Mouse (Mus musculus): ENCODE measurements at regions not wholly inside any gene's neighbourhood (a gene's known extent, or its start where the extent isn't known, plus 50 kb on each side); places are given as distances from the start of the nearest gene placed in this dataset.

GRCm38 (mm10) chr9:30824056-30824625, 98.1 kb downstream of the Adamts15 start:
- H3K4me2 ChIP-seq (replicated peaks; ENCODE audit: low read depth, low read length): no peak overlapping the region
- no peak overlapping the region for H3K27ac ChIP-seq (ENCODE audit: low read length)
- H3K27me3 ChIP-seq (ENCODE audit: control insufficient read depth, insufficient read depth, low read length): no peaks in the 10 kb centered on the region
- no peaks in the 10 kb centered on the region for H3K9me3 ChIP-seq (ENCODE audit: control insufficient read depth, low read depth, low read length)
- H3K4me3 ChIP-seq (ENCODE audit: low read depth, low read length): no peak overlapping the region
- no peak for ATAC-seq (ENCODE audit: insufficient number of reproducible peaks, insufficient read depth, low FRiP score, low read depth)
- no peak overlapping the region for H3K9ac ChIP-seq (replicated peaks; ENCODE audit: low read depth, low read length)
- H3K4me1 ChIP-seq (ENCODE audit: control insufficient read depth, insufficient read depth, low read length): no peaks in the 10 kb centered on the region
- no peaks in the 10 kb centered on the region for H3K36me3 ChIP-seq (ENCODE audit: control insufficient read depth, insufficient read depth, low read length)
- WGBS: 41% methylated on average over 4 of the region's 4 CpGs

- H3K27ac ChIP-seq (ENCODE audit: low read length): no peak overlapping the region
- no peak overlapping the region for H3K9ac ChIP-seq (replicated peaks; ENCODE audit: low read depth, low read length)
- no peaks in the 10 kb centered on the region for H3K27me3 ChIP-seq (ENCODE audit: control insufficient read depth, insufficient read depth, low read length)
- H3K9me3 ChIP-seq (ENCODE audit: control insufficient read depth, low read depth, low read length): no peaks in the 10 kb centered on the region
- H3K4me1 ChIP-seq (ENCODE audit: control insufficient read depth, insufficient read depth, low read length): no peaks in the 10 kb centered on the region
- no peaks in the 10 kb centered on the region for H3K36me3 ChIP-seq (ENCODE audit: control insufficient read depth, insufficient read depth, low read length)
- 73% methylated on average over 2 of the region's 2 CpGs for WGBS
- no peak overlapping the region for H3K4me3 ChIP-seq (ENCODE audit: low read depth, low read length)
- no peak for ATAC-seq (ENCODE audit: insufficient number of reproducible peaks, insufficient read depth, low FRiP score, low read depth)
- no peak overlapping the region for H3K4me2 ChIP-seq (replicated peaks; ENCODE audit: low read depth, low read length)
Measured at GRCm38 (mm10) chr9:30820806-30821375, 101.4 kb downstream of the Adamts15 start.

GRCm38 (mm10) chr9:30813246-30813645, 109.0 kb downstream of the Adamts15 start:
- Histone ChIP-seq H3K27me3 (ENCODE audit: control insufficient read depth, insufficient read depth, low read length) (no peaks in the 10 kb centered on the region), H3K9ac (replicated peaks; ENCODE audit: low read depth, low read length) (no peak overlapping the region), H3K4me1 (ENCODE audit: control insufficient read depth, insufficient read depth, low read length) (peaks cover 7% of the 10 kb centered on the region), H3K9me3 (ENCODE audit: control insufficient read depth, low read depth, low read length) (no peaks in the 10 kb centered on the region), H3K4me3 (ENCODE audit: low read depth, low read length) (no peak overlapping the region), H3K36me3 (ENCODE audit: control insufficient read depth, insufficient read depth, low read length) (no peaks in the 10 kb centered on the region), H3K4me2 (replicated peaks; ENCODE audit: low read depth, low read length) (no peak overlapping the region), H3K27ac (ENCODE audit: low read length) (no peak overlapping the region)
- ATAC-seq (ENCODE audit: insufficient number of reproducible peaks, insufficient read depth, low FRiP score, low read depth): no peak
- 76% methylated on average over 4 of the region's 4 CpGs for WGBS

- WGBS: 3% methylated on average over 1 of the region's 1 CpGs
- H3K4me2 ChIP-seq (replicated peaks; ENCODE audit: low read depth, low read length): no peak overlapping the region
- no peaks in the 10 kb centered on the region for H3K27me3 ChIP-seq (ENCODE audit: control insufficient read depth, insufficient read depth, low read length)
- H3K9ac ChIP-seq (replicated peaks; ENCODE audit: low read depth, low read length): no peak overlapping the region
- H3K36me3 ChIP-seq (ENCODE audit: control insufficient read depth, insufficient read depth, low read length): no peaks in the 10 kb centered on the region
- H3K9me3 ChIP-seq (ENCODE audit: control insufficient read depth, low read depth, low read length): no peaks in the 10 kb centered on the region
- H3K4me3 ChIP-seq (ENCODE audit: low read depth, low read length): no peak overlapping the region
- peaks cover 7% of the 10 kb centered on the region for H3K4me1 ChIP-seq (ENCODE audit: control insufficient read depth, insufficient read depth, low read length)
- no peak for ATAC-seq (ENCODE audit: insufficient number of reproducible peaks, insufficient read depth, low FRiP score, low read depth)
- H3K27ac ChIP-seq (ENCODE audit: low read length): no peak overlapping the region
Measured at GRCm38 (mm10) chr9:30810843-30811242, 111.4 kb downstream of the Adamts15 start.

- Histone ChIP-seq H3K27ac (ENCODE audit: low read length) (no peak overlapping the region), H3K4me2 (replicated peaks; ENCODE audit: low read depth, low read length) (no peak overlapping the region), H3K4me3 (ENCODE audit: low read depth, low read length) (no peak overlapping the region), H3K4me1 (ENCODE audit: control insufficient read depth, insufficient read depth, low read length) (peaks cover 7% of the 10 kb centered on the region), H3K27me3 (ENCODE audit: control insufficient read depth, insufficient read depth, low read length) (no peaks in the 10 kb centered on the region), H3K36me3 (ENCODE audit: control insufficient read depth, insufficient read depth, low read length) (no peaks in the 10 kb centered on the region), H3K9me3 (ENCODE audit: control insufficient read depth, low read depth, low read length) (no peaks in the 10 kb centered on the region), H3K9ac (replicated peaks; ENCODE audit: low read depth, low read length) (no peak overlapping the region)
- 68% methylated on average over 4 of the region's 4 CpGs for WGBS
- ATAC-seq (ENCODE audit: insufficient number of reproducible peaks, insufficient read depth, low FRiP score, low read depth): no peak
Measured at GRCm38 (mm10) chr9:30810290-30810689, 112.0 kb downstream of the Adamts15 start.

GRCm38 (mm10) chr9:30808863-30809491, 113.3 kb downstream of the Adamts15 start:
- Histone ChIP-seq H3K27ac (ENCODE audit: low read length) (no peak overlapping the region; the same call in 1 of the 2 replicates), H3K36me3 (ENCODE audit: control insufficient read depth, insufficient read depth, low read length) (no peaks in the 10 kb centered on the region), H3K4me3 (ENCODE audit: low read depth, low read length) (no peak overlapping the region), H3K27me3 (ENCODE audit: control insufficient read depth, insufficient read depth, low read length) (no peaks in the 10 kb centered on the region), H3K4me1 (ENCODE audit: control insufficient read depth, insufficient read depth, low read length) (peaks cover 7% of the 10 kb centered on the region), H3K4me2 (replicated peaks; ENCODE audit: low read depth, low read length) (no peak overlapping the region), H3K9ac (replicated peaks; ENCODE audit: low read depth, low read length) (no peak overlapping the region), H3K9me3 (ENCODE audit: control insufficient read depth, low read depth, low read length) (no peaks in the 10 kb centered on the region)
- WGBS: 14% methylated on average over 11 of the region's 11 CpGs
- peak; percentile 28; the same call in 1 of the 2 replicates for ATAC-seq (ENCODE audit: insufficient number of reproducible peaks, insufficient read depth, low FRiP score, low read depth)

- ATAC-seq (ENCODE audit: insufficient number of reproducible peaks, insufficient read depth, low FRiP score, low read depth): no peak
- no peaks in the 10 kb centered on the region for H3K36me3 ChIP-seq (ENCODE audit: control insufficient read depth, insufficient read depth, low read length)
- no peaks in the 10 kb centered on the region for H3K27me3 ChIP-seq (ENCODE audit: control insufficient read depth, insufficient read depth, low read length)
- H3K4me2 ChIP-seq (replicated peaks; ENCODE audit: low read depth, low read length): no peak overlapping the region
- H3K4me3 ChIP-seq (ENCODE audit: low read depth, low read length): no peak overlapping the region
- peaks cover 2% of the 10 kb centered on the region; the same call in 1 of the 2 replicates for H3K4me1 ChIP-seq (ENCODE audit: control insufficient read depth, insufficient read depth, low read length)
- 66% methylated on average over 10 of the region's 10 CpGs for WGBS
- H3K9me3 ChIP-seq (ENCODE audit: control insufficient read depth, low read depth, low read length): no peaks in the 10 kb centered on the region
- H3K27ac ChIP-seq (ENCODE audit: low read length): no peak overlapping the region
- no peak overlapping the region for H3K9ac ChIP-seq (replicated peaks; ENCODE audit: low read depth, low read length)
Measured at GRCm38 (mm10) chr9:30803755-30804532, 118.3 kb downstream of the Adamts15 start.

GRCm38 (mm10) chr9:30802826-30803225, 119.4 kb downstream of the Adamts15 start:
- WGBS: 81% methylated on average over 3 of the region's 3 CpGs
- Histone ChIP-seq H3K27ac (ENCODE audit: low read length) (no peak overlapping the region), H3K4me3 (ENCODE audit: low read depth, low read length) (no peak overlapping the region), H3K9me3 (ENCODE audit: control insufficient read depth, low read depth, low read length) (no peaks in the 10 kb centered on the region), H3K4me1 (ENCODE audit: control insufficient read depth, insufficient read depth, low read length) (no peaks in the 10 kb centered on the region), H3K4me2 (replicated peaks; ENCODE audit: low read depth, low read length) (no peak overlapping the region), H3K27me3 (ENCODE audit: control insufficient read depth, insufficient read depth, low read length) (no peaks in the 10 kb centered on the region), H3K36me3 (ENCODE audit: control insufficient read depth, insufficient read depth, low read length) (no peaks in the 10 kb centered on the region), H3K9ac (replicated peaks; ENCODE audit: low read depth, low read length) (no peak overlapping the region)
- ATAC-seq (ENCODE audit: insufficient number of reproducible peaks, insufficient read depth, low FRiP score, low read depth): no peak

Data from stomach, embryonic 14.5 days (tissue).